ENCODE assay signal across 8 mouse cellular contexts in the genomic region with DNA sequence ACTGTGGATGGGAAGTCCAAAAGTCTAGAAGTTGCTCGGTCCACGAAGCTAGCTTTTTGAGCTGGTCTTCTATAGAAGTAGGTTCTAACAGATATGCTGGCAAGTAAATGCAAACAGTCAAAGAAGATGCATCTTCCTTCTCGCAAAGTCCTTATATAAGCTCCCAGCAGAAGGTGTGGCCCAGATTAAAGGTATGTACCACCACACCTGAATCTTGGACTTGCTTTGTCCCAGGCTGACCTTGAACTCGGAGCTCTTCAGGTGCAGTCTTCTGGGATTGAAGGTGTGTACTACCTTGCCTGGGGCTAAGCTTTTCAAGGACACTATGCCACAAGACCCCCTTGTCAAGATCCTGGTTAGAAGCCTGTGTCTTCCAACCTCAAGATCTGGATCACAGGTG. TPM values are rescaled to one million over a fixed set of nuclear protein-coding genes. Genes with fewer than 3 reads are reported as not detected.
DNase-seq lines count a peak whose midpoint lies in the region; ATAC-seq lines count a peak whose summit lies in the region.

TSS of gene Nfyc (minus strand) at position 101 of the 400 bp plus-strand sequence.

- DNase-seq in heart, adult 18-20 months = no peak
- no peak for DNase-seq in heart, adult 9 months (ENCODE audit: low spot score in 2 of 2)
- no peak for DNase-seq in gastrocnemius, adult 18-20 months (ENCODE audit: low spot score)
- no peak for DNase-seq in right cerebral cortex, adult 18-20 months
- no peak for DNase-seq in thymus, postnatal 25 days

- H3K27me3 ChIP-seq in hindbrain, embryonic 16.5 days (replicated peaks; ENCODE audit: control insufficient read depth, insufficient read depth, low read length) = no peaks in the 10 kb centered on the region

- H3K4me1 ChIP-seq in hindbrain, embryonic 16.5 days (ENCODE audit: control insufficient read depth, insufficient read depth, low read depth, low read length) = no peaks in the 10 kb centered on the region

- no peaks in the 10 kb centered on the region for H3K9me3 ChIP-seq in hindbrain, embryonic 16.5 days (ENCODE audit: control insufficient read depth, low read length)

- H3K4me3 ChIP-seq in hindbrain, embryonic 16.5 days (ENCODE audit: low read length) = no peak within 1 kb of the TSS
- H3K4me3 ChIP-seq in macrophage (ENCODE audit: inconsistent target) = no peak within 1 kb of the TSS

- H3K9ac ChIP-seq in hindbrain, embryonic 16.5 days (ENCODE audit: low read depth, low read length) = no peak within 1 kb of the TSS

- H3K36me3 ChIP-seq in hindbrain, embryonic 16.5 days (ENCODE audit: control insufficient read depth, insufficient read depth, low read length) = no peaks in the 10 kb centered on the region
- no peaks in the 10 kb centered on the region for H3K36me3 ChIP-seq in macrophage (ENCODE audit: inconsistent target)

- no peak within 1 kb of the TSS for H3K27ac ChIP-seq in hindbrain, embryonic 16.5 days (ENCODE audit: low read depth, low read length)
- no peak within 1 kb of the TSS for H3K27ac ChIP-seq in macrophage

- H3K4me2 ChIP-seq in hindbrain, embryonic 16.5 days (ENCODE audit: low read length) = no peak within 1 kb of the TSS

- ATAC-seq in activated CD4-positive, CD25-positive, alpha-beta regulatory T cell, adult 4 months = no peak
- ATAC-seq in hindbrain, embryonic 16.5 days = no peak

- H3K79me2 ChIP-seq in macrophage (ENCODE audit: inconsistent target) = no peaks in the 10 kb centered on the region

- WGBS in hindbrain, embryonic 16.5 days = 88% methylated on average over 4 of the region's 4 CpGs
- 93% methylated on average over 4 of the region's 4 CpGs for WGBS in macrophage (ENCODE audit: missing documents)

RNA-seq across cellular contexts. Expression of gene Nfyc, which starts in this region (rescaled TPM):
- 10 to 100 TPM; 39.5 to 42.6 TPM for total RNA-seq in heart, adult 18-20 months (2021)
- 10 to 100 TPM; 55.0 to 70.3 TPM for polyA plus RNA-seq in activated CD4-positive, CD25-positive, alpha-beta regulatory T cell, adult 4 months (2017; shearing (Covaris generic))
- total RNA-seq in gastrocnemius, adult 18-20 months (2021) = 10 to 100 TPM; 35.5 to 38.0 TPM
- polyA plus RNA-seq in hindbrain, embryonic 16.5 days (2015; fragmentation: Nextera tagmentation; extraction: Ambion mirVana) = 75.8 and 86.0 TPM in 2 replicates
- total RNA-seq in macrophage (2018; cell fraction: chromatin; rRNA removed) = 10 to 100 TPM in 24 of 26 experiments, 1 to 10 TPM in 2; 9.0 to 34.9 (median 22.4) TPM
- 10 to 100 TPM; 15.4 to 27.0 (median 22.8) TPM for total RNA-seq in macrophage (2018; cell fraction: cytosol; rRNA removed)
- total RNA-seq in macrophage (2018; cell fraction: nucleus; rRNA removed) = 10 to 100 TPM in 24 of 26 experiments, 1 to 10 TPM in 2; 7.9 to 23.8 (median 16.4) TPM
- 20.0 to 28.3 TPM (median 28.1 TPM) in 3 replicates for polyA plus RNA-seq in macrophage (2018)
